Mouse (Mus musculus): ENCODE measurements around the gene Gm11214.

The Gm11214 gene

DNA sequence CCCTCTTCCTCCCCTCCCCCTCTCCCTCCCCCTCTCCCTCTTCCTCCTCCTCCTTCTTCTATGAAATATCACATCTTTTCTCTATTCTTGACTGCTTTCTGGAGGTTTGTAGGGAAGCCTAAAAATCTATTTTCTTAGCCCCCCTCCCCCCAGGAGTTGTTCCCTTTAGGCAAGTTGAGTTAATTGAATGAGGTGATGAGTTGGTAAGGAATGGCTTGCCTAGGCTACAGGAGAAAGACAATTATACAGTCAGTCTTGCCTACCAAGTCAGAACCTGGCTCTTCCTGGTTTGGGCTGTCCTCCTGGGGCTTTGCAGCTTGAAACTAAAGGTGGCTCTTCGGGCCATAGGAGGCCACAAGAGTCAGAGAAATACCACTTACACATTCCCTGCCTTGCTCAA is 3.4 kb downstream of the Gm11214 start:
- DNase-seq: no peak

DNA sequence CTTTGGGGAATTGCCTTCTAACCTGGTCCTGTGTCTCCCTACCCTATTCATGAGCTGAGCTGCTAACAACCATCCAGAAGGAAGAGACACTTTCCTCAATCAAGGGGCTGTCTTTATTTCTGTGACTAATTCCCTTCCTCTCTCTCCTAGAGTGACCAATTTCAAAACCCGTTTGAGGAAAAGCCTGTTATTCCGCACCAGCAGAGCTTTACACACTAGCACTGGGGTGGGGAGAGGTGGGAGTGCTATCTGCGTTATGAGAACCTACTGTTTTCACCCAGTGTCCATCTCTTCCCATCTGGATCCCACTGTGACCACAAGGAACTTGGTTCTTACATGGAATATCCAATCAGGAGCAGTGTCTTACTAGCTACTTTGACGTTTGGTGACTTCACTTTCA is 4.1 kb downstream of the Gm11214 start:
- no peak for DNase-seq

DNA sequence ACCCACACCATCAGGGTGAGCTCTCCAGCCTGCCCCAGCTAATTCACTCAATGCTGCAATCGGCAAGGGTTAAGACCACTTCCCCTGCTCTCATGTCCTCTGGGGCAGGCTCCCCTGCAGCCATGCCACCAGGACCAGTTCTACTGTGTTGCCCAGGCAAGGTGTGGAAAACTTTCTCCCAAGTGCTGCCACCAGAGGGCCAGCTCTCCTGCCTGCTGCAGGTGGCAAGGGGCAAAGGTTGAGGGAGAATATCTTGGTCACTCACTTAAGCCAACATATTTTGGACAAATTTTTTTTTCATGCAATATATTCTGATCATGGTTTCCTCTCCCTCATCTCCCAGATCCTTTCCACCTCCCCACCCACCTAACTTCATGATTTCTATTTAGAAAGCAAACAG is 8.8 kb downstream of the Gm11214 start:
- DNase-seq: peak; percentile 7

GRCm38 (mm10) chr4:63643956-63644726 is 19.0 kb downstream of the Gm11214 start:
- no peak for DNase-seq

- DNase-seq: no peak
Observed at GRCm38 (mm10) chr4:63639842-63640241, 23.3 kb downstream of the Gm11214 start.

GRCm38 (mm10) chr4:63638603-63639002 is 24.6 kb downstream of the Gm11214 start:
- no peak for DNase-seq

GRCm38 (mm10) chr4:63633181-63633580 is 30.0 kb downstream of the Gm11214 start:
- no peak for DNase-seq

GRCm38 (mm10) chr4:63627111-63627510 is 36.1 kb downstream of the Gm11214 start:
- no peak for DNase-seq

GRCm38 (mm10) chr4:63625563-63626080 is 37.6 kb downstream of the Gm11214 start:
- DNase-seq: no peak

GRCm38 (mm10) chr4:63622378-63622835 is 40.8 kb downstream of the Gm11214 start, which contains the start of gene Tex48:
Gene Tex48, minus strand, starts transcription at chr4:63622428.
- peak; percentile 43 for DNase-seq

GRCm38 (mm10) chr4:63621861-63622260 is 41.3 kb downstream of the Gm11214 start:
- no peak for DNase-seq

All from thymus, postnatal 25 days (tissue).